Mouse (Mus musculus) heart, postnatal 25 days (tissue): ENCODE data around the gene Nsdhl. TPM values are rescaled to one million over a fixed set of nuclear protein-coding genes. Genes with fewer than 3 reads are reported as not detected.

Experiments
- DNase-seq: peaks from one replicate; pipeline ENCODE4 v3.0.0; 2022; ENCODE audit warnings: low spot score
- intact Hi-C: fragments of 180-260 bp; cut with DNase I; formaldehyde crosslinking; loops from one replicate; pipeline ENCODE4 v1.15.1; 2025
- total RNA-seq, 2 experiments: library from RNA; stranded (reverse); gene quantifications; 2 replicates each; pipeline ENCODE4 v1.2.3; 2021

Nsdhl gene
- total RNA-seq: 1 to 10 TPM; 5.0 to 5.6 TPM

DNA sequence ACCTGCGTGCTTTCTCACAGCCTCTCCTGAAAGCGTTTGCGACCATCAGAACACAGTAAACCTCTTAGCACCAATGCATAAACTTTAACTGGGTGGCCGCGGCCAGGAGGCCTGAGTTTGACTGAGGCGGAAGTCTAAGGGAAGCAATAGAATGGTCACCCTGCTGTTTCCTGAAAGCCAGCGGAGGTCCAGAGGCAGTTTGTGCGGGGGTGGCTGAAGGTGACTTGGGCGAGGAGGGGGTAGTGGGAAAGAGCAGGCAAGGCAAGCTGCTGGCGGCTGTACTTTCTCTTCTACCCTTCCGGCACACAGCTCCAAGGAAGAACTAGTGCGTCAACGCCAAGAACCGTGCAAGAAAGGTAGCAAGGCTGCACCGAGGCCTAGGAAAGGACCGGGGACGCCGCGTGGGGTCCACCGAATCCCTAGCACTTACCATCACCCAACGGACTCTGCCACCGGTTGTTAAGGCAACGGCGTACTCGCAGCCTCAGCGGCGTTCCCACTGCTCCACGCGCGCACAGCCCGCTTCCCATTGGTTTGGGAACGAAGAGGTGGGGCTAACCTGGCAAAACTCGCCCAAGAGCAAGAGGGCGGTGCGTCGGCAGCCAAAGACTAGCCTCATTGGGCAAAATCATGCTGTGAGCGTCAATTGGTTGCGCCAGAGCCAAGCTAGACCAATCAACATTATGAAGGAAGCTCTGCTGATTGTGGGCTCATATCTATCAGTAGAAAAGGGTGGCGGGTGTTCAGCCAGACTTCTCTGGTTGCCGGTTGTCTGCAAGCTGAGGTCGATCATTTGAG lies at the start of gene Nsdhl, which contains the start of gene Cetn2:
Gene Nsdhl, plus strand, starts transcription at position 674 of the 798 bp plus-strand sequence.
Gene Cetn2, minus strand, starts transcription at position 528 of the 798 bp plus-strand sequence.
- DNase-seq: peak; percentile 81
- intact Hi-C loops: no loop called here

DNA sequence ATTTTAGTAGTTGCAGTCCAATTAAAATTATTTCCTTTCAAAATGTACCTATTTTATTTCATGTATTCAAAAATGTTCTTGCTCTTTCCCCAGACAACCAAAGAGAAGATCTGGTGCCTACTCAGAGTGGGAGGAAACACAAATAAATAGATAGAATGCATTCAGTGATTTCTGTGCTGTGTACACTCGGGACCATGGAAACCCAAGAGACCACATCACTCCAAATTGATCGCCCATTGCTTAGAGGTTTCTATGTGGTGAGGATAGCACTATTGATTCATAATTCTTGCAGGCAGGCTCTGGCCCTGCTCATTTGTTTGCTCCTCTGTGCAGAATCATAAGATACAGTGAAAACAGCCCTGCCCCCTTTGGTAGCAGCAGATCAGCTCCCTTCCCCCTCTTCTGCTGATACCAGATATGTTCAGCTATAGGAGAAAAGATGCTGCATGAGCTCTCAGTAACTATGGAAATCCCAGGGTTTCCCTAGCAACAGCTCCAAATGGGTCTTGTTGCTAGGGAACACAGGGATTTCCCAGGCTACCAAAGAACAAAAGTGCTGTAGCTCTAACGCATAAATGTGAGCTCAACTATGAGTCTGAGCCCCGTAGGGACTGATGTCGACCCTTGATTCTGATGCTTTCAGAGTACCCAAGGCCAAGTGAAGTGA lies 22.8 kb upstream of the Nsdhl start:
- DNase-seq: no peak
- intact Hi-C loops: no loop called here

DNA sequence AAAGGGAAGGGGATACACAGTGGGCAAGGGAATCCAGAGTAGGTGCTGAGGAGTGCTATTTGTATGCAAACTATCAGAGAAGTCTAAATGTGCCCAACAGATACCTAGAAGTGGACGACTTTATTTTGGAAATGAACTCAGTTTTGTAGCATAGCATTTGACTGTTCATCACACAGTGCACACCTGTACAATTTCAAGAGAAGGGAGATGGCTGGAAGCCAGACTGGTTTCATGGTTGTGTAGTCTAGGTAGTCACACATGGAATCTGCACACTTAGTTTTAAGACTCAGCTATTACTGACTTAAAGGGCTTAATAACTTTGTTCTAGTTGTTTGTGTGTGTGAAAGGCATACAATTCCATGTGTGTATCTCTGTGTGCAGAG lies 22.3 kb upstream of the Nsdhl start:
- no peak for DNase-seq
- intact Hi-C loops: no loop called here

DNA sequence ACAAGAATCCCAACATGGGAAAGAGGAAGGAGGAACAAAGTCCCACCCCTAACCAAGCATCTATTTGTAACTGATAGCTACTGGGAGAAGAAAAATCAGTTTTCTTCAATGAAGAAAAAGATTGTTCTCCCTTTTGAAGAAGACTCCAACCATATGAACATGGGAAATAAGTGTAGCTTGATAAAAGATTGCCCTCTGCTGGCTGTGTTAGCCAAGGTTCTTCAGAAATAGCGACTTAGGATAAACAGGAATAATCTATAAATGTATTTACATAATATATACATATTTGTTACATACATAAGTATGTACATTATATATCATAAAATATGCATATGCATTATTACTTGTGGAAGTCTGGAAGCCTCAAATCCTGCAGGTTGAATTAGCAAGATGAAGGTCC lies 15.8 kb upstream of the Nsdhl start:
- no peak for DNase-seq
- intact Hi-C loops: no loop called here

DNA sequence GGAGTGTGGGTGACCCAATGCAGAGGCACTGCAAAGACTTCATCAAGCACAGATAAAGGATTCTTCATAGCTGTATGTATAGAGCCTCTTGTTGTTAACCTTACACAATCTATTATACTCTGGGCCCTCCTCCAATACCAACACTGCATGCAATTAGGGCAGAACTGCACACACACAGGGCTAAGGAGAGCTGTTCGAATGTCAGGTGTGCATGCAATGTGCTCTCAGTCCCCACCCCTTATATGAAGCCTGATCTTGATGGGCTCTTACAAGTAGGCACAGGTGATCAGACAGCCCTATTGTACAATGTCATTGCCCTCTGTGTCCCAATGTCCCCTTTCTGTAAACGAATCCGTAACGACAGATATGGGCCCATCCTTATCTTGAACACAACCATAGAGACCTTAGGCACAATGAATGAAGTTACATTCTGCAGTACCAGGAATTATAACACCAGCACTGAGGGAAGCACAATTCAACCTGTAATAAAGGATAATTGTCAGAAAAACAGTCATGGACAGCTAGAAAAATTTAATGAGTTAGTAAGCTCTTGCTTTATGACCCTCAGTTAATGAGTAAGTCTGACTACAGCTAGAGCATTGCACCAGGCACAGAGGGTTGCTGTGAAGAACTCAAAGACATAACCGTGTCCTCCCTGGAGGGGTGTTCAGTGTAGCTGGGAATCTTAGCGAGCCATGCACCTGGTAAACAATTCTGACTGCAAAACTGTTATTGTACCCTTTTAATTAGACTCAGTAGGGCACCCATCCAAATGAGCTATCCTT lies 10.5 kb upstream of the Nsdhl start:
- no peak for DNase-seq
- intact Hi-C loops: no loop called here

DNA sequence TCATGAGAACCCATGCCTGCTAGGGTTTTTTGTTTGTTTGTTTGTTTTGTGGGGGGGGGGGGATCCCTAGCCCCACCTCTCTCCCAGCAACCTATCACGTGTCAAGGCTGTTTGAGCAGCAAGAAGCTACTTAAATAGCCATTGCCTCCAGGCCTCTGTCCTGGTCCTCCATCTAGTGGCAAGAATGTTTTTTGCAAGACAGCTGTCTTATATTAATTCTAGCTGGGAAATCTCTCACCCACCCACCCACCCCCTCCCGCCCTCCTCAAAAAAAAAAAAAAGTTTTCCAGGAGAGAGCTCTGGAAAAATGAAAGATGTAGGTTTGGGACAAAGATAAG lies 10.0 kb upstream of the Nsdhl start:
- intact Hi-C loops: no loop called here
- no peak for DNase-seq

DNA sequence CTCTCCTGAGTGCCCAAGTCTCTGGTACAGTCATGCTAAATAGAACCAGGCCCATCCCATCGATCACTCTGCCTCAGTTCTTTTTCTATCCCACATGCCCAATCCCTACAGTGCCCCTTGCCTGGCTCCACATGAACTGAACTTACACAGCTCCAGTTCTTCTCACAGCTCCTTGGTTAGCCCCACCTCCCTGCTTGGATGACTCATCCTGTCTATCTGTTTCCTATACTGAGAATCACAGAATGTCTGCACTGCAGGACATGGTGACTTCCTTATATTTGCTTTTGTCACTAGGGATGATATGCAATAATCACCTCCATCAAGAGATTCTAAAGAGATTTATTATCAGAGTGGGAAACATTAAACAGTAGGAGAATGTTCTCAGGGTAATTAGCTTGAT lies 6.7 kb upstream of the Nsdhl start:
- intact Hi-C loops: no loop called here

DNA sequence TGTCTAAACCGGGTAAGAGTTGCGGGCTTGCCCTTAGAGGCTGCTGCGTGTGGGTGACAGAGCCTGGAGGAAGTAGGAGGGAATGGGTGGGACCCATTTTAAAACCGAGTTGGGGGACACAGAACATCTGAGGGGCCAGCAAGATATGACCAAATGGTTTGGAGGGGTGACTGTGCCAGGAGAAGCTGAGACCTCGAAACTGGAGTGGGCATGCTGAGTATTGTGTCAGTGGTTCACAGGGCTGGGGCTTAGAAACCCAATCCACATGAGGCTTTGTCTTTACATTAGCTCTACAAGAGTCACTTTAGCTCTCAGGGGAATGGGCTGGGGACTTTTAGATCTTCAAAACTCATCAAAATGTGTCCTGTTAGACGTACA lies 314 bp downstream of the Nsdhl start:
- intact Hi-C loops: no loop called here
- no peak for DNase-seq

More for the DNA sequence above, 6.7 kb upstream of the Nsdhl start:
- no peak for DNase-seq

DNA sequence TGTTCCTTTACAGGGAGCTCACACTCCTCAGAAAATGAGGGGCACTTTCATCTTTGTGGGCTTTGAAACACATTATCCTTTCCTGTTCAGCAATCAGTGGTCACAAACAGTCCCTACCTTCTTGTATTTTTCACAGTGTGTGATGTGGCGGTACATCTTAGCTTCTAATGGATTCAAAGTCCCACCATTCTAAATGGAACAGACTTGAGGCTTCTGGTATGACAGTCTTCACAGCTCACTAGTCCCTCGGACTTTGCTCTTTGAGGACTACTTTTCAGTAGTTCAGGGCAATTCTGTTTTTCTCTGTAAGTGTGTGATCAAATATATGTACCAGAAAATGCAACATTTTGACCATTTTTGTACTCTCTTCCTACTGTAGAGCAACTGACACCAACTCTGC lies 3.0 kb downstream of the Nsdhl start:
- intact Hi-C loops: no loop called here
- no peak for DNase-seq

DNA sequence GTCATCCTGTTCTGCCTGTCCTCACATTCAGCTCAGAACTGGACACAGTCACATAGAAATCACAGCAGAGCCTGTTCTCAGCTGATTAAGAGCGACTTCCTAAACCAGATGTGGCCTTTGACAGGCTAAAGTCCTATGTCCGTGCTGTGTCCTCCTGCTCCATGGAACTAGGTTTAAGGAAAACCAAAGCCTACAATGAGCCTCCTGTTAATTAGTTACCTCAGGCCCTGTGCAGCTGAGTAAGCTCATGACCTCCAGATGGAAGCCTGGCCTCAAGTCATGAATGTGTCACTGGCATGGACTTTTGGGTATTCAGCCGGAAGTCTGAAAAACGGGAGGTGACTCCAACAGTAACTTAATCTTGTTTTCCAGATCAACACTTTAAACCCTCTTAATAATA lies 35.1 kb downstream of the Nsdhl start:
- intact Hi-C loops: no loop called here
- DNase-seq: no peak

DNA sequence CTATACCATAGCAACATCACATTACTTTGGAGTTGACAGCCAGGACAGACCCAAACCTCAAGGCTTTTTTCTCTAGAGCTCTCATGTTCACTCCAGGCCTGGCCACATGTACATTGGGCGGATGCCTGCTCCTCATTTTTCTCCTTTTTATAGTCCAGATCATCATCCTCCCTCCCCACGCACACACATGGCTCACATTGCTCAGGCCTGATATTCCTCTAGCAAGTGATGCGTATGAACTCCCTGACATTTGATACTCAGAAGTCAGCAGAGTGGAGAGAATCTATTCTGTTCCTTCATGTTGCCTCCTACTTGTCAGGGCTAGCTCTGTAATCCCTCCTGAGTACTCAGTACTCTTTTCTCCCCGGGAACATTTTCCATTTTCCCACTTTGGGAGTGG lies 38.1 kb downstream of the Nsdhl start:
- no peak for DNase-seq
- intact Hi-C loops: no loop called here

DNA sequence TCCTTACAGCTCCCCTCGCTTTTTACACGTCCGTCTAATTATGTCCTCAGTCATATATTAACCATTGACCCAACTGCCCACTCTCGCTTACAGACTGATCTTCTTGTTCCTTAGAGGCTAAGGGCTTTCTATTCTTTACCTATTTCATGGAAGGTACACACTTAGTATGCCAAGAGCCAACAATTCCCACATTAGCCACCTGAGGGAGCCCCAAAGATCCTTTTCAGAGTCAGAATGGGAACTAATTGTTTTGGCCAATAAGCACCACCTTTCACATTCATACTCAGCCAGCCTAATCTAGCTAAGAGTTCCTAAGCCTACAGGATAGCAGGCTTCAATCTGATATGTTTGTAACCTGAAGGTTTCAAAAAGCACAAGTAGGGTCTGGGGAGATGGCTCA lies 42.1 kb downstream of the Nsdhl start:
- DNase-seq: no peak

DNA sequence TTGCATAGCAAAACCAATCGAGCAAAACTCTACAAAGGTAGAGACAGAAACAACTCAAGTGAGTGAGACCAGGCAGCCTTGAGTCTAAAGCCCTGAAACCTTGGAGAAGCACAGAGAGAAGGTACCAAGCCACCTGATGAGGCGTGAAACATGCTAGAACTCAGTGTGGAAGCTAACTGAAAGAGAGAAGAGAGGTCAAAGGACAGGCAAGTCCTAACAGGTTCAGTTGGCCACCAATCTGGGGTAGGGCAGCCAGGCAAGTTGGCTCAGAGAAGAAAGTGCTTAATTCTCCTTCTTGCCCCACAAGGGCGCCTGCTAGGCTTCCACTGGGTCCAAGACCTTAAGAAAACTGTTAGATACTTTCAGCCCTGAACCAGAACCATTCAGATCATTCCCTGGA lies 43.2 kb downstream of the Nsdhl start:
- no peak for DNase-seq
- intact Hi-C loops: no loop called here

More for the DNA sequence above, 42.1 kb downstream of the Nsdhl start:
- intact Hi-C loops: no loop called here

DNA sequence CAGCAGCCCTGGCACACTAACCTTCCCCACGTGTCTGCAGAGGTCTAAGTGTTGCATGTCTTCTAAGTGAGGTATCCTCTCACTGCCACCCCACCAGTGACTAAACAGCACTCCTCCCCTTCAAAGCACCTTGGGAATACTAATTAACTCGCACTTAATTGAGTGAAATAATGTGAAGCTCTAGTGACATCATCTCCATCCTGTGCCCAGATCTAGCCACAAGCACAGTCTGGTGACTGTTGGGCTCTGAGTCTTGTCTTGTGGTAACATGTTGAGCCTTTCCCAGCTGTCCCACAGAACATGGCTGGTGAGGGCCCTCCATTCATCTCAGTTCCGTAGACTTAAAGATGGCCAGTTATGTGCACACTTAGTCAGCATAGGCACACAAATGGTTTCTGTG lies 44.4 kb downstream of the Nsdhl start:
- intact Hi-C loops: no loop called here
- no peak for DNase-seq

DNA sequence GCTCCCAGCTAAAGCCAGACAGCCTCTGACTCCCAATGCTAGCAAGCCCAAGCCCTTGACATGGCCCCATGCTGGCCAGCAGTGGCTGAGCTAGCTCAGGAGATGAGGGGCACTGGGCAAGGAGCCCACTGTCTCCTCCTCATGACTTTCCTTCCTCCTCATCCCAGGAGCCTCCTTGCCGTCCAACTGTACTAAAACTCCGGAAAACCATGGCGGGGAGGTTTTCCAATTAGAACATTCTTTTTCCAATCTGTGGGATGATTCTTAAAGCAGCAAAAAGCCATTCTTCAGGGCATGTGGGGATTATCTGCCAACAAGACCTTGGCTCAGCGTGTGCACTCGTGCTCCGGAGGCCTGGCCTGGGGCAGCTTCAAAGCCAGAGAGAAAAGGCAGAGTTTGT lies 64.5 kb downstream of the Nsdhl start:
- intact Hi-C loops: no loop called here
- no peak for DNase-seq

DNA sequence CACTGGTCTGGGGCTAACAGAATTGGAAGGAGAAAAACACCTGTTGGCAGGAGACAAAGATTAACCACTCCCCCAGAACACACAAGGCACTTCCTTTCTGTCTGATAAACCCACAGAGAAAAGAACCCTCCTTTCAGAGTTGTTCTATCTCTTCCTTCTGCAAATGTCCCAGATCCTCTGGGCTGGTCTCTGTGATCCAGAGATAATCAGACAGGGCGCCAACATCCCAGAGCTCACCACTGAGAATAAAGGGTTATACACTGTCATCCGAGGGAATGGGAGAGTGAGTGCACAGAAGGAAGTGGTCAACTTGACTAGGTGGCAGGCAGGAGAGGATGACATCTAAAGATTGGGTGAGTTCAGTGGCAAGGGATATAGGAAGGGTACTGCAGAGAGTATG lies 67.2 kb downstream of the Nsdhl start:
- intact Hi-C loops: no loop called here
- DNase-seq: no peak

DNA sequence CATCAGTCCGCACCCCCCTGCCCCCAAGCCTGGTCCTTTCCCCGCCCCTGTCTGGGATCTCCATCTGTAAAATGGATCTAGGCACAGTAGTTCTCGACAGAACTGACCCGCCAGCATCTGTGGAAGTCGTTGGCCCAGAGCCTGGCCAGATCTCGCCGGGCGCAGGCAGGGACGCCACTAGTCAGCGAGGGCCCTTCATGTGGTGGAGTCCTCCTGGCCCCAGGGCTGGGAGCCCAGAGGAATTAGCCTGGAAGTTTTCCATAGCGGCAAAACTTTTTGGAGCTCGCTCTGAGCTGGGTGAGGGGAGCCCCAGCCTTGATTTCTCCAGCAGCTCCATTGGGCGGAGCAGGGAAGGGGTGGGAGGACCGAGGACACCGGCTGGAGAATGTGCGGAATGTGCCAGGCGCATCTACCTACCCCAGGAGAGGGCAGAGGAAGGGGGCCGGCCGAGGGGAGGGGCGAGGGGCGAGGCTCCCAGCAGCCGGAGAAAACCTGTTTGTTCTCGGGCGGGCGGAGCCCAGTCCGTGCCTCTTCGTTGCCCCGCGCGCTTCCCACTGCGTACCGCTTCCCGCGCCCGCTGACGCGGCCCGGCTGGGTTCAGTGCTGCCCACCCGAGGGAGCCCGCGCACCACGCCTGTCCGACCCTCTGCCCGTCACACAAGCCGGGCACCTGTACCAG lies 68.6 kb downstream of the Nsdhl start, which contains the start of gene Zfp185:
Gene Zfp185, plus strand, starts transcription at position 499 of the 679 bp plus-strand sequence.
- DNase-seq: peak; percentile 30
- intact Hi-C loops: no loop called here

DNA sequence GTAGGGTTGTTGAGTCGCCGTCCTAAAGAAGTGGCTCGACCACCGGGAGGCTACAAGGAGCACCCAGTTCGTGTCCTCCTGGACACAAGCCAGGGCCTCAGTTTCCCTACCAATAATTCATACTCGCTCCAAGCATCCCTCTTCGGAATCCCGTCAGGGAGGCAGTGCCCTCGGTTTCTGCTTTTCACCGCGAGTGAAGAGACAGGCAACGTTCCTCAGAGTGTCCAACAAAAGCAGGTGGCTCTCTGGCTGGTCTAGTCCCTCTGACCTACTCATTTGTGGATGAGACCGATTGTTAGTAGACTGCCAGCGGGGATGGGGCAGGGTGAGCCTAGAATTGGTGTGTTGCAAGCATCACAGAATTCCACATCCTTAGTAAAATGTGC lies 69.2 kb downstream of the Nsdhl start:
- no peak for DNase-seq
- intact Hi-C loops: no loop called here

DNA sequence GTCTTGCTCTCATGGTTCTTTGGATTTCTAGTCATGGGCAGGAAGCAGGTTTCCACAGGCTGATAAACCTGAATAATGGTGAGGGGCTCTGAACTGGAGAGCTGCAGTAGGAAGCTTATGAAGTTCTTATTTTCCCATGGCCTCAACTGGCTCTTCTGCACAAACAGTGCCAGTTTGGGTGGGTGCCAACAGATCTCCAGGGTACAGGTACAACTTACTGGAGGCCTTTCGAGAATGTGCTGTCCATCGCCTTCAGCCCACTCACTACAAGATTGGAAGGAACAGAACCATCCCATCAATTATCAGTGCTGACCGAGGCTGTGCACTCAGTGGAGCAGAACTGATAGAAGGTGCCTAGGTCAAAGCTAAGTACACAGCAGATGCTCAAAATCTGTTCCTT lies 70.1 kb downstream of the Nsdhl start:
- DNase-seq: no peak
- intact Hi-C loops: no loop called here

DNA sequence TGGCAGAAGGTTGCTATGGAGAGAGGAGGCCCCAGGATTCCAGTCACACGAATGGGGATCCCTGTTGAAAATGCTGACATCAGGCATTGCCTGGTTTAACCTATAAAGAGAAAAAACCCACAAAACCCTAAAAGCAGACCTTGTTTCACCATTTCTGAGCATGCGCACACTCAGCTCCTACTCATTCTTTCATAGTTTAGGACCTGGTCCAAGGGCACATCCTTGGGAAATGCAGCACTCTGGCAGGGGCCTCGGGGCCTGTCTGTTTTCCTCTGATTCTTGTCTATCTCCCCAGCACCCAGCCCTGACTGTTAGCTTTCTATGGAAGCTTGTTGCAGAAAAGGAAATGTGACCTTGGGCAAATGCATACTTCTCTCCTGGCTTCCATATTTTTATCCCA lies 72.2 kb downstream of the Nsdhl start:
- no peak for DNase-seq

More for the DNA sequence above, 72.2 kb downstream of the Nsdhl start:
- intact Hi-C loops: no loop called here
